Mouse (Mus musculus) embryo, embryonic 9.5 days (tissue): ENCODE measurements around the gene Rad51c.
A peak's percentile ranks its signal among the peaks of the same experiment; 100 is the strongest.
"Not testable (repeated sequence)": the region's sequence is repeated elsewhere in the genome, so short reads cannot be mapped to it uniquely, and the experiment has no call there.

ENCODE experiments used
- DNase-seq: peaks from one replicate; pipeline ENCODE4 v3.0.0-alpha.2; 2017; ENCODE audit errors: extremely low spot score

Rad51c gene

DNA sequence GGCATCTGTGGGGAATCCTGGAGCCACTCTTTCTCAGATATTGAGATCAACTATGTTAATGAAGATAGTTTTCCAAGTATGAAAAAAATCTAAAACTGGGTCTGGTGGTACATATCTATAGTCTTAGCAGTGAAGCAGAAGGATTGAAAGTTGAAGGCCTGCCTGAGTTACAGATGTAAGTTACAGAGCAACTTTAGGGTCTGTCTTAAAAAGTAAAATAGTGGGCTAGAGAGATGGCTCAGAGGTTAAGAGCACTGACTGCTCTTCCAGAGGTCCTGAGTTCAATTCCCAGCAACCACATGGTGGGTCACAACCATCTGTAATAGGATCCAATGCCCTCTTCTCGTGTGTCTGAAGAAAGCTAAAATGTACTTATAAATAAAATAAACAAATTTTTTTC is 27.7 kb upstream of the Rad51c start:
- no peak for DNase-seq

DNA sequence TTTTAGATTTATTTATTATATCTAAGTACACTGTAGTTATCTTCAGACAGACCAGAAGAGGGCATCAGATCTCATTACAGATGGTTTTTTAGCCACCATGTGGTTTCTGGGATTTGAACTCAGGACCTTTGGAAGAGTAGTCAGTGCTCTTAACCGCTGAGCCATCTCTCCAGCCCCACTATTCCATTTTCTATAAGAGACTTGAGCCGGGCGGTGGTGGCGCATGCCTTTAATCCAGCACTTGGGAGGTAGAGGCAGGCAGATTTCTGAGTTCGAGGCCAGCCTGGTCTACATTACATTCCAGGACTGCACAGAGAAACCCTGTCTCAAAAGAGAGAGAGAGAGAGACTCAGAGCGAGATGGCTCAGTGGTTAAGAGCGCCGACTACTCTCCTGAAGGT is 27.1 kb upstream of the Rad51c start:
- not testable (repeated sequence) for DNase-seq

DNA sequence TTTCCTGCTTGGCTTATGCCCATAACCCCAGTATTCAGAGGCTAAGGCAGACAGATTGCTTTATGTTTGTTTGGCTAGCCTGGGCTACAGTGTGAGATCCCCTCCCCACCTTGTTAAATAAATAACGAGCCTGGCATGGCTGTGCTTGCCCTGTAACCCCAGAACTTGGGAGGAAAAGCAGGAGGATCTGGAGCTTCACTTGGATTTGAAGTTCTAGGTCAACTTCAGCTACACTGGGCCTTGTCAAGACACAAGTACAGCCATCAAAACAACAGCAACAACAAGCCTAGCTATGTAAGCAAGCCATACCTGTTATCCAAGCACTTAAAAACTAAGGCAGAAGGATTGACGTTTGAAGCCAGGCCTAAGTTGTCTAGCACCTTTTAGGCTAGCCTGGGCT is 25.6 kb upstream of the Rad51c start:
- no peak for DNase-seq

DNA sequence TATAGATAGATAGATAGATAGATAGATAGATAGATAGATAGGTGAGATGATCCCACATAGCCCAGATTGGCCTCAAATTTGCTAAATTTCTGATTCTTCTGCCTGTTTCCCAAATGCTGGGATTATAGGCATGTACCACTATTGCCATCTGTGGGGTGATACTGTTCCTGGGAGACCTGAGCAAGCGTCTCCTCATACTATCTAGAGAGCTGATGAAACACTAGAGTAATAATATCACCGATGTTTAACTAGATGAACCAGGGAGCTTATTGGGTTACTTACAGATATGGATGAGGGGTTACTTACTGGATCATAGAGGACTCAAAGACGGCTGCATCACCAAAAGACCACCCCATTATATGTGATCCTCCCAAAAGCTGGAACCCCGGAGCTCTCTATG is 24.6 kb upstream of the Rad51c start:
- no peak for DNase-seq

DNA sequence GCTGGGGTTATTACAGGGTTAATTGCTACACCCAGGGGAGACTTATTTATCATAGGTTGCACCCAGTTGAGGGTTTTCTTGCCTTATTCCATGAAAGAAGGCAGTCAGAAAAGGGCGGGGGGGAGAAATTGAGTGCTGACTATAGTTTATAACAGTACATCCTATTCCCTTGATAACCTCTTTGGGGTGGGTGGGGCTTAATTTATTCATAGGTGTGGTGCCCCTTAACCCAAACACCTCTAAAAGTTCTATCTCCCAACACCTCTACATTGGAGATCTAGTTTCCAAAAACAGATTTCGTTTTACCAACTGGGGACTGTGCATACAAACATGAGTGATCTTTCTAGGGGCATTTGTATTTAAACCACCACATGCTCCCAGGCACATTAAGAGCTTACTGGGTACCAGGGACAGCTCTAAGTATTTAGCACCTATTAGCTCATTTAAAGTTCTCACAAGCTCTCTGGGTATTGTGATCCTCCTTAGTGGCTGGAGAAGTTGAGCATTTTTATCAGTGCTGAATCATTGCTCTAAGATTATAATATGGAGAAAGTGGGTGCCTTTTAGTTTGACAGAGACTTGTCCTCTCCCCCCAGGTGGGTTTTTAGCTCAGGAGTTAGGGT is 23.4 kb upstream of the Rad51c start:
- no peak for DNase-seq

DNA sequence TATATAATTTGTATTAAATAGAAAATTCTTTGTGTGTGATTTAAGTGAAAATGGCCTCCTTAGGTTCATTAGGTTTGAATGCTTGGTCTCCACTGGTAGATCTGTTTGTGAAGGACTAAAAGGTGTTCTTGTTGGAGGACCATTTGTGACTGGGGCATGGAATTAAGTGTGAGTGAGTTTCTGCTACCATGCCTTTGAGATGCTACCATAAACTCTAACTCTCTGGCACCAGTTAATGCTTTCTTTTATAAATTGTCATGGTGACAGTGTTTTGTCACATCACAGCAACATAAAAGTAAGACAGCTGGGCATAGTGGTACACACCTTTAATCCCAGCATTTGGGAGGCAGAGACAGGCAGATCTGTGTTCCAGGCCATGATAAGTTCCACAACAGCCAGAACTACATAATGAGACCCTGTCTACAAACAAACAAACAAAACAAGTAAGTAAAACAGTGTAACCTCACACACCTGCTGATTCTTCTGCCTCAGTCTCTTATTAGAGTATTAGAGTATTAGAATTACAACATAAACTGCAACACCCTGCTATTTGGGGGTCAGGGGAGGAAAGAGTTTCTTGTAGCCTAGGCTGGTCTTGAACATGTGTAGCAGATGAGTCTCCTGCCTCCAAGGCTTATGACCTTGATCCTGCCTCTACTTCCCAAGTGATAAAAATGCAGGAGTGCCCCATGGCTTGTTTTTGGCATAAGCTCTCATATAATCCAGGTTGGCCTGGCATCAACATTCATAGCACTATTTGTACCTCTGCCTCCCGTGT is 22.7 kb upstream of the Rad51c start:
- no peak for DNase-seq

DNA sequence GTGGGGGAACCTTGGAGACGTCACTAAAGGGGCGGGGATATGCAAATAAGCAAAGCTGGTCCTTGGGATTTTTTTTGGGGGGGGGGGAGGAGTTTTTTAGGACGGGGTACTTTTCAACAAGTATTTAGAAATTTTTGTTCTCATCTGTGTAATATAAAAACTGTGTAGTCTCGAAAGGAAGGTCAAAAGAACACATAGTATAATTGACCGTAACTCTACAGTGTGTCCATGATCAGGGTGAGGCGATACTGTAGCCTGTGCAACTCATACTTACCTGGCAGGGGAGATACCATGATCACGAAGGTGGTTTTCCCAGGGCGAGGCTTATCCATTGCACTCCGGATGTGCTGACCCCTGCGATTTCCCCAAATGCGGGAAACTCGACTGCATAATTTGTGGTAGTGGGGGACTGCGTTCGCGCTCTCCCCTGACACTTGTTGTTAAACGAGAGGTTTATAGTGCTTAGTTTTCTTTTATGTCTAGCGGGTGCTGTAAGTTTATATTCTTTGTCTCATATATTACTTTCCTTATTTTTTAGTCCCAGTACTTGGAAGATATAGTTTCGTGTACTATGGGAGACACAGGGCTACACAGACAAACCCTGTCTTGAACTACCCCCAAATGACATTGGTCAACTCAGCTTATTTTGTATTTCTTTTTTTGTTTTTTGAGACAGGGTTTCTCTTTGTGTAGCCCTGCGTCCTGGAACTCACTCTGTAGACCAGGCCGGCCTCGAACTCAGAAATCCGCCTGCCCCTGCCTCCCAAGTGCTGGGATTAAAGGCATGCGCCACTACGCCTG is 21.9 kb upstream of the Rad51c start:
- DNase-seq = peak; percentile 91

DNA sequence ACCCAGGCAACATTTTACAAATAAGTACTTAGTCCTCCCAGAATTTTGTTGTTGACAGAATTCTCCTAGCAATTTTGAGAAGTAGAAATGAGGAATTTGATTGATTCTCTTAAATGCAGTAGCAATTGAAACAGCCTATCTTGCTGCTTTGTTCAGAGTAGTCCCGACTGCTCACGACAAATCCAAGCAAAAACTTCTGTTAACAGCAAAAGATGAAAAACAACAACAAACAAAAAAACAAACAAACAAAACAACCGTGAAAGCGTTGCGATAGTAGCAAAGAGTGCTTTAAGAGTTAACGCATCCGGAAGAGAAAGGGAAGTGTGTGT is 21.3 kb upstream of the Rad51c start:
- DNase-seq = no peak

DNA sequence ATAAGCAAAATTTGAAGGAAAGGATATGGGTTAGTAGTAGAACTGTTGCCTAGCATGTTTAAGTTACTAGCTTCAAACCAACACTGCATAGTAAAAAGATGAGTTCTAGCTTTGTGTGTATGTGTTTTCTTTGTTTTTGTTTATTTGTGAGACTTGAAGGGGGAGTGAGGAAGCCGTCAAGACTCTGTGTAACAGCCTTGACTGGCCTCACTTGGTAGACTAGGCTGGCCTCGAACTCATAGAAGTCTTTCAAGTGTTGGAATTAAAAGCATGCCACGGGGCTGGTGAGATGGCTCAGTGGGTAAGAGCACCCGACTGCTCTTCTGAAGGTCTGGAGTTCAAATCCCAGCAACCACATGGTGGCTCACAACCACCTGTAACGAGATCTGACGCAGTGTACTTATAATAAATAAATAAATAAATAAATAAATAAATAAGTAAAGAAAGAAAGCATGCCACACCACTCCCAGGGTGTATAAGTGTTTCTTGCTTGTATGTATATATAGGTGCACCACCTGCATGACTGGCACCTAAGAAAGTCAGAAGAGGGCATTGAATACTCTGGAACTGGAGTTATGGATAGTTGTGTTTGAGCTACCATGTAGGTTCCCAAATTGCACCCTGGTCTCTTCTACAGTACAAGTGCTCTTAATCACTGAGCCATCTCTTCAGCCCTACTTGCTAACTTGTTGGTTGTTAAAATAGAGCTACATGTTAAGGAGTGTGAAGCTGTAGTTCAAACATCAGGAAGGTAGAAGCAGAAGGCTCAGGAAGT is 19.0 kb upstream of the Rad51c start:
- DNase-seq = no peak

DNA sequence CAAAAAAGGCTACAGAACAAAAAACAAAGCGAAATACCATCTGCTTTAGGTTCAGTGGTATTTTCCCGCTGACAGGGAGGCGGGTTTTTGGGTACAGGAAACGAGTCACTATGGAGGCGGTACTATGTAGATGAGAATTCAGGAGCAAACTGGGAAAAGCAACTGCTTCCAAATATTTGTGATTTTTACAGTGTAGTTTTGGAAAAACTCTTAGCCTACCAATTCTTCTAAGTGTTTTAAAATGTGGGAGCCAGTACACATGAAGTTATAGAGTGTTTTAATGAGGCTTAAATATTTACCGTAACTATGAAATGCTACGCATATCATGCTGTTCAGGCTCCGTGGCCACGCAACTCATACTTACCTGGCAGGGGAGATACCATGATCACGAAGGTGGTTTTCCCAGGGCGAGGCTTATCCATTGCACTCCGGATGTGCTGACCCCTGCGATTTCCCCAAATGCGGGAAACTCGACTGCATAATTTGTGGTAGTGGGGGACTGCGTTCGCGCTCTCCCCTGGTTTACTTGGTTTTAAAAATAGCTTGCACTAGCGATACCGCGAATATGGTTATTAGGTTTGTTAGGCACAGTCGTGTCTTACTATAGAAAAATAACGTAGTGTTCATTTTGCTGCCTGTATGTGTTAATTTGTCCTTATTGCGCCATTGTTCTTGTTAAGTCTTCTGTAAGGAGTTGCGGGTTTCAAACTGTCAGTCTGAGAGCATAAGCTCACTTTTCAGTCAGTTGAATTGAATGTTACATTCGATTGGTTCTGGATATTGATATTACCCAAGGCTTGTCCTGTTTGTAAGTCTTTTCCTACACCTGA is 18.0 kb upstream of the Rad51c start:
- peak; percentile 93 for DNase-seq

DNA sequence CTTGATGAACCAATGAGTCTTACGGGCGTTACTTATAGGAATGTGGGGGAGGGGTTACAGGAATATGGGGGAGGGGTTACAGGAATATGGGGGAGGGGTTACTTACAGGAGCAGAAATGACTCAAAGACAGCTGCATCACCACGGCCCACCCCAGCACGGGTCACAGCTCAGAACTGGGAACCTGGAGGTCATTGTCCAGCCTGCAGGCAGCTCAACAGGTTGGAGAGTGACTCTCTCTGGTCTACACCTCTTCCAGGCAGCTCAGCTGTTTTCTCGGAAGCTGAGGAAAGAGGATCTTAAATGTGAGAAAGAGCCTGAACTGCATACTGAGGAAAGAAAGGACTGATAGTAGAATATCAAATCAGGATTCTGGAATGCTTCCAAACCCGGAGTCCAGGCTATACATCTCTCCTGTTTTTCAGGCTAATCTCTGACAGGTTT is 17.0 kb upstream of the Rad51c start:
- DNase-seq = peak; percentile 41

DNA sequence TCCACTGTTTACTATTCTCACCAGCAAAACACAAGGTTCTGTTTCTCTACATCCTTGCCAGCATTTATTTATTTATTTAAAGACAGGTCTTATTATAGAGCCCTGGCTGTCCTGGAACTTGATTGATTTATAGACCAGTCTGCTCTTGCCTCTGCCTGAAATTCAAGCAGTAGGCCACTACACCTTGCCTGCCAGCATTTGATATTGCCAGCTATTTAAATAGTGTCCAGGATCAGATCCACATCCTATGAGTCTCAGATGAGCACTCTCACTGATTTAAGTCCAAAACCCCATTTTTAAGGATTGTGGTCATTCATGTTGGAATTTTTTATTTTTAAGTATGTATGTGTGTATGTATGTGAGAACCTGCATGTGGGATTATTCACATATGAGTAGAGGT is 16.1 kb upstream of the Rad51c start:
- DNase-seq = no peak

DNA sequence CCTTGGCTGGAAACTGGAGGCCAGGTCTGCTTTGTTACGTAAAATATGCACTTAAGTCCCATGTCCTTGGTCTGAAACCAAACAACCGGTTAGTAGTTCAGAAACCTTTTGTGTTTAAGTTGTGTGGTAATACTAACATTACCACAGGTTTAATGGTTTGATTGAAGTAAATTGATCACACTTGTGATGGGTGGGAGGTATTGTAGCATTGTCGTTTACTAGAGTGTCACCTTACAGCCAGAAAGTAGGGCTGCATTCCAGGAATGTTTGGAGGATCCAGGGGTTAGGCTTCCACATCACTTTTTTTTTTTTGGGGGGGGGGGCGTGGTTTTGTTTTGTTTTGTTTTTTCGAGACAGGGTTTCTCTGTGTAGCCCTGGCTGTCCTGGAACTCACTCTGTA is 11.4 kb upstream of the Rad51c start:
- DNase-seq = no peak

DNA sequence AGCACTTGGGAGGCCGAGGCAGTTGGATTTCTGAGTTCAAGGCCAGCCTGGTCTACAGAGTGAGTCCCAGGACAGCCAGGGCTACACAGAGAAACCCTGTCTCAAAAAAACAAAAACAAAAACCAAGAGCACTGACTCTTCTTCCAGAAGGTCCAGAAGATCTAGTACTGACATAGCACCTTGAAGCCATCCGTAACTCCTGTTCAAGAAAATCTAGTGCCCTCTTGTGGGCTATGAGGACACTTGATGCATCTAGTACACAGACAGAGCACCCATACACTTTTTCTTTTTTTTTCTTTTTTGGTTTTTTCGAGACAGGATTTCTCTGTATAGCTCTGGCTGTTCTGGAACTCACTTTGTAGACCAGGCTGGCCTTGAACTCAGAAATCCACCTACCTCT is 8.7 kb upstream of the Rad51c start:
- not testable (repeated sequence) for DNase-seq

DNA sequence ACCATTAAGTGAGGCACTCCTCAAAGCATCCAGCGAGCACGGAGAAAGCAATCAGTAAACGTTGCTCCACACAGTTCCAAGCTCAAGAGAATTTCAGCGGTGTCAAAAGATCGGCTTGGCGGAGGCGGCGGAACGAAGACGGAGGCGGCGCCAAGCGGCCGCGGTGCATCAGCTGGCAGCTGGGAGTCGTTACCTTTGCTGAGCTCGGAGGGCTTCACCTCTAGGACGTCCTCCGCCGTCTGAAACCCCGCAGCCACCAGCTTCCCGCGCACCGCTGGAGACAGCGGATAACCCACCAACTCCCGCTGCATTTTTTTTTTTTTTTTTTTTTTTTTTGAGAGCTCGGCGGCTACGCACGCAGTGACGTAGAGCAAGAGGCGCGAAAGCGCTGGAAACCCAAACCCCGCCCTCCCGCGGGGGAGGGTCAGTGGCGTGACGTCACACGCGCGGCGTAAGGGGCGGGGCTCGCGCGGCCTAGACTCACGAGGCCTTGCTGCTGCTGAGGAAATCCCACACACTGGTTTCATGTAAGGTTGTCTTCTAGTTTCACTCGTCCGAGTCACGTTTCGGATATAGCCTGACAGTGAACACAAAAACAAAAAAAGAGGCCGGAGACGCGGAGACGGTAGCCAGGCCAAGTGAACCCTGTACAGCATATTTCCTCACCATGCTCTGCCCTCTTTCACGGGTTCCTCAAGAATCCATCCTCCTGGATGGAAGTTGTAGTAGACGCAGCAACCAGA is 472 bp downstream of the Rad51c start:
- DNase-seq = peak; percentile 98

DNA sequence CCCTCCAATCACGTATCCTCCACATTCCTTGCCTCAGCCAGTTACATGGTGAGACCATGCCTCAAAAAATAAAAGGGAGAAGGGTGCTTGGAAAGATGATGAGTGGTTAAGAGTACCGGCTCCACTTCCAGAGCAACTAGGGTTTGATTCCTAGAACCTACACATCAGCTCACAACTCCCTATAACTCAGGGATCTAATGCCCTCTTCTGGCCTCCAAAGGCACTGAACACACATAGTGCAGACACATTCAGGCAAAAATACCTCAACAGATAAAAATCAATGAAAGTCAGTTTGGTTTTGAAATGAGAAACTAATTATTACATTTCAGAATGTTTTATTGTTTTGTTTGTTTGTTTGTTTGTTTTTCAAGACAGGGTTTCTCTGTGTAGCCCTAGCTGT is 6.4 kb downstream of the Rad51c start:
- no peak for DNase-seq

DNA sequence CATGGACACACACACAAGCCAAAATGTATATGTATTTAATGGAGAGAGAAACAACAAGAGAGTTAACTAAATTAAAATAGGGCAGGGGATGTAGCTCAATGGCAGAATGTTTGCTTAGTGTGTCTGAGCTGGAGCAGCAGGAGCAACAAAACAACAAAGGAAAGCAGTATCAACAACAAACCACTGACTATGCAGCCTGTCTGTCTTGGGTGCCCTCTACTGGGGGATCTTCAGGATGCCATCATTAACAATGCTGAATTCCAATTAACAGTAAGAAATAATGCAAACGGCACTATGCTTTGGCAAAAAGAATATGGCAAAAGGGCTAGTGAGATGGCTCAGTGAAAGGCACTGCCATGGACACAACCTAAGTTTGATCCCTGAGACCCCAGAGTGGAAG is 10.9 kb downstream of the Rad51c start:
- peak; percentile 32 for DNase-seq

DNA sequence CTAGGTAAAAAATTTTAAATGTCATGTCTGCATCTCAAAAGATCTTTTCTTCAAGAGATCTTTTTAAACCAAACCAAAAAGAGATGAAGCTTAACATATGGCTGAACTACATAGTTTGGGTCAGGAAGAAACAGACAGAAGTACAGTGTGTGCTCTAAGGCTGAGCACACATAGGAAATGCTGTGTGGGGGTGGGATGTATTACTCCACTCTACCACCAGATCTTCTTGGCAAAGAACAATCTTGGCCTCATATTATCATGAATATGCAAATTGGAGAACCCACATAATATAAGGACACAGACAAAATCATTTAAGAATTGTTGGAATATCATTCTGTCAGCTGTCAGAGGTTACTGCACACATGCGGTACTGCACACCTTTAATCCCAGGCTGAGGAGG is 19.1 kb downstream of the Rad51c start:
- no peak for DNase-seq

DNA sequence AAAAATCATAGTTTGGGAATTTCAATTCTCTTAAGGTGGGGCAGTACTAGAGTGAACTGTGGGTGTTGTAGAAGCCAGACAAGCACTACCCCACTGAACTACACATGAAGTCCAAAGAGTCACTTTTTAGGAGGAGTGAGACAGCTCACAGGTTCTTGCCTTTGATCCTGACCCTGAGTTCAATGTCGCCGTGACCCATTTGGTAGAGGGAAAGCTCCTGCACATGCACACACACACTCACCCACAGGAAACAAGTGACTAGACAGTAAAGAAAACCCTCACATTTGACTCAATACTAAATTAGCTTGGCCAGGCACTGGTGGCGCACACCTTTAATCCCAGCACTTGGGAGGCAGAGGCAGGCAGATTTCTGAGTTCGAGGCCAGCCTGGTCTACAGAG is 20.2 kb downstream of the Rad51c start:
- DNase-seq = no peak

DNA sequence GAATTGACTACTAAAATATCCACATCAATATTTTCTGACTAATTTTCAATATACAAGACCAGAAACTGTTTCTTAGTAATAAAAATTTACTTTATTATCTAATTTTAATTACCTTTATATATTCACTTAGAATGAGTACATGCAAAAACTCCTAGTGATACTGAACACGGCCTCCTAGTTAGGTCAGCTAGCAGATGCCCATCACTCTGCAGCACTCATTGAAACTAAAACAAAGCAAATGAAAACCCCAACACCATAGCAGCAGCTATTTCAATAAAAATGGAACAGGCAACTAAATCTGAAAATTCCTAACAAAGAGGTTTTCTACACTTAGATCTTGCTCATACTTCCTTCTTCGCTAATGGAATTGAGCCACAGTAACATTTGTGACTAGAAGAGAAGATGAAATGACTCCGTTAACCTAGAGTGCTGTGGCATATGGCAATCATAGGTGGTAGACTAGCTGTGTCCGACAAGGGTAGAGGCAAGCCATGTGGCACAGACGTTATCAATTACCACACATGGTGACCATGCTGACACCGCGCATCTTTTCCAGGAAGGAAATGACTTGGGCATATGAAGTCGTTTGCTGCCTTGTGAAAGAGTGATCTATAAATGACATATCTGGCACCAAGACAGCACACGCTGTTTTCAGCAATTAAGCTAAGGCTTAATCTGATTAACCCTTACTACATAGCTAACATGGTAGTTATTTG is 36.7 kb downstream of the Rad51c start:
- no peak for DNase-seq
